Mouse (Mus musculus): Measurements from ENCODE around the gene Ado.

GRCm38 (mm10) chr10:67512211-67512610 lies 36.5 kb downstream of the Ado start:
- TF ChIP-seq POLR2A (IDR thresholded peaks at IDR 0.05; ENCODE audit: borderline replicate concordance, extremely low read depth, insufficient read depth, insufficient read length, poor library complexity, severe bottlenecking) (no peak), CTCF (IDR thresholded peaks at IDR 0.05; ENCODE audit: borderline replicate concordance, extremely low read depth, insufficient read depth, insufficient read length) (no peak)

All from brain, embryonic 14.5 days (tissue).